Mouse (Mus musculus) MEL (cell line): ENCODE data around the gene Ror1.

ENCODE experiments used
- CTCF ChIP-seq, 3 experiments: IDR thresholded peaks in 2 of 3; conservative IDR thresholded peaks in 1 of 3; 2 replicates each; pipeline ENCODE4 v1.5.1; 2011 to 2012; ENCODE audit warnings: low read length in 3 of 3, low read depth in 2 of 3, mild to moderate bottlenecking in 2 of 3, improper control_type of control experiment in 1 of 3, inconsistent platforms in 1 of 3, mixed read lengths in 1 of 3, moderate library complexity in 1 of 3; ENCODE audit not compliant: control insufficient read depth in 1 of 3, insufficient read depth in 1 of 3, poor library complexity in 1 of 3, severe bottlenecking in 1 of 3
- GATA1 ChIP-seq: IDR thresholded peaks from 2 replicates; pipeline ENCODE4 v1.6.1; 2011; ENCODE audit warnings: low read depth, low read length, improper control_type of control experiment
- NRF1 ChIP-seq: IDR thresholded peaks from 2 replicates; pipeline ENCODE4 v1.6.1; 2014; ENCODE audit warnings: low read depth, mild to moderate bottlenecking, inconsistent platforms, low read length, improper control_type of control experiment, moderate library complexity; ENCODE audit not compliant: poor library complexity, insufficient read depth, severe bottlenecking
- POLR2A ChIP-seq, 2 experiments: IDR thresholded peaks; 2 replicates each; pipeline ENCODE4 v1.6.1; 2011 to 2012; ENCODE audit warnings: low read length in 2 of 2, mild to moderate bottlenecking in 2 of 2, control low read depth in 1 of 2, improper control_type of control experiment in 1 of 2, low read depth in 1 of 2, moderate library complexity in 1 of 2; ENCODE audit not compliant: control insufficient read depth in 1 of 2, insufficient read depth in 1 of 2, poor library complexity in 1 of 2
- TCF12 ChIP-seq: IDR thresholded peaks from 2 replicates; pipeline ENCODE4 v1.6.1; 2014; ENCODE audit warnings: low read depth, mild to moderate bottlenecking, inconsistent platforms, low read length, improper control_type of control experiment, moderate library complexity
- USF1 ChIP-seq: IDR thresholded peaks from 2 replicates; pipeline ENCODE4 v1.6.1; 2014; ENCODE audit warnings: low read depth, mild to moderate bottlenecking, inconsistent platforms, low read length, improper control_type of control experiment, moderate library complexity

- TF ChIP-seq TCF12 = no peak
- no peak for TF ChIP-seq CTCF (IDR thresholded peaks at IDR 0.05 in 2 of 3, conservative IDR thresholded peaks at IDR 0.05 in 1 of 3; ENCODE audit: control insufficient read depth in 1 of 3, insufficient read depth in 1 of 3, low read depth in 2 of 3, low read length in 3 of 3, poor library complexity in 1 of 3, severe bottlenecking in 1 of 3)
- no peak for TF ChIP-seq POLR2A (IDR thresholded peaks at IDR 0.05; ENCODE audit: control insufficient read depth in 1 of 2, insufficient read depth in 1 of 2, low read depth in 1 of 2, low read length in 2 of 2, poor library complexity in 1 of 2)
- no peak for TF ChIP-seq USF1
- TF ChIP-seq NRF1 = no peak
- no peak for TF ChIP-seq GATA1
These were observed 294.8 kb downstream of the Ror1 start for GRCm38 (mm10) chr4:100390436-100390835.
